Mouse (Mus musculus) thymus, adult 2 months (tissue): ENCODE data around the gene Ube2r2.

Source experiments
- CTCF ChIP-seq: fragments of 200-500 bp; IDR thresholded peaks from 2 replicates; pipeline ENCODE4 v1.5.1; 2012; ENCODE audit warnings: mild to moderate bottlenecking, control low read depth, low read length, moderate library complexity, borderline replicate concordance; ENCODE audit not compliant: control insufficient read depth, poor library complexity, insufficient read depth; ENCODE audit errors: extremely low read depth
- POLR2A ChIP-seq: fragments of 200-500 bp; IDR thresholded peaks from 2 replicates; pipeline ENCODE4 v1.6.1; 2012; ENCODE audit warnings: mild to moderate bottlenecking, low read length, control low read depth, moderate library complexity; ENCODE audit not compliant: control insufficient read depth, poor library complexity, insufficient read depth; ENCODE audit errors: extremely low read depth

DNA sequence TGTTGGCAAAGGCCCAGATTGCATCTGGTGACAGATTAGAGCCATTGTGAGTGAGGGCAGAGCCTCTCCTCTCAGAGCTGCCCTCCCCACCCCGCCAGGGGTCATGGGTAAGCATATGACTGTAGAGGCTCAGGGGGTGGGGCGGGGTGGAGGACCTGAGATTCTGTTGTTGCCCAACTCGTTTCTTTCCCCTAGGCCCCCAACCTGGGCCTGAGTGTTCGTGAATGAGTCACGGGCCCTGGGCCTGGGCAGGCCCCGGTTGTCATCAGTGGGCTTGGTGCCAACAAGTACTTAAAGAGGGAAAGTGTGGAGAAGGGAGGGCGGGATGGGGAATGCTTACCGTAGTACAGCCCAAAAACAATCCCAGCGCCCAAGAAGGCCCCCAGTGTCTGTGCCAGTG lies 41.2 kb upstream of the Ube2r2 start:
- TF ChIP-seq CTCF, result no peak
- TF ChIP-seq POLR2A, result no peak
